Mouse (Mus musculus) embryonic facial prominence, embryonic 15.5 days (tissue): ENCODE data around the gene Umad1. TPM values are rescaled to one million over a fixed set of nuclear protein-coding genes. Genes with fewer than 3 reads are reported as not detected.

ENCODE experiments used
- ATAC-seq: fragments of 200-750 bp; cut with Nextera tagmentation; 2 replicates; pipeline ENCODE4 v1.8.0; 2017; ENCODE audit warnings: low read depth, moderate TSS enrichment; ENCODE audit not compliant: insufficient number of reproducible peaks, low FRiP score, low TSS enrichment
- H3K27ac ChIP-seq: fragments of 300-500 bp; sonication (generic); replicated peaks from 2 replicates; pipeline ENCODE4 v1.5.1; 2015; ENCODE audit warnings: mild to moderate bottlenecking, inconsistent platforms
- H3K27me3 ChIP-seq: fragments of 300-500 bp; sonication (generic); 2 replicates; pipeline ENCODE4 v1.6.1; 2015; ENCODE audit warnings: inconsistent platforms
- H3K36me3 ChIP-seq: fragments of 300-500 bp; sonication (generic); 2 replicates; pipeline ENCODE4 v1.6.1; 2015; ENCODE audit warnings: mild to moderate bottlenecking, inconsistent platforms
- H3K4me1 ChIP-seq: fragments of 300-500 bp; sonication (generic); 2 replicates; pipeline ENCODE4 v1.6.1; 2015; ENCODE audit warnings: inconsistent platforms
- H3K4me2 ChIP-seq: fragments of 300-500 bp; sonication (generic); replicated peaks from 2 replicates; pipeline ENCODE4 v1.6.1; 2015; ENCODE audit warnings: mild to moderate bottlenecking, inconsistent platforms
- H3K4me3 ChIP-seq: fragments of 300-500 bp; sonication (generic); replicated peaks from 2 replicates; pipeline ENCODE4 v1.5.1; 2015; ENCODE audit warnings: mild to moderate bottlenecking, inconsistent platforms
- H3K9ac ChIP-seq: fragments of 300-500 bp; sonication (generic); 2 replicates; pipeline ENCODE4 v1.6.1; 2015; ENCODE audit warnings: inconsistent platforms
- H3K9me3 ChIP-seq: fragments of 300-500 bp; sonication (generic); replicated peaks from 2 replicates; pipeline ENCODE4 v1.6.1; 2016; ENCODE audit warnings: inconsistent platforms
- WGBS: fragments of 180-500 bp; shearing (Covaris S2); methylation state at CpG from one replicate; pipeline ENCODE4 v1.1.7; 2015; 5-methylcytosine and 5-hydroxymethylcytosine counted together
- polyA plus RNA-seq: library from polyadenylated mRNA; unstranded; fragments of >200 nt; fragmentation: Nextera tagmentation; extraction: Ambion mirVana; gene quantifications from 2 replicates; pipeline ENCODE4 v1.2.1, GENCODE M21; 2015

Gene Umad1
- polyA plus RNA-seq, 1 experiment from 2014 or later, result 18.2 TPM

- H3K4me1 ChIP-seq, result no peaks in the 10 kb centered on the region
- no peaks in the 10 kb centered on the region for H3K27me3 ChIP-seq
- no peaks in the 10 kb centered on the region for H3K9me3 ChIP-seq
- no peak overlapping the region for H3K9ac ChIP-seq
- no peak for ATAC-seq
- no peak overlapping the region for H3K4me3 ChIP-seq
- no peaks in the 10 kb centered on the region for H3K36me3 ChIP-seq
- WGBS, result 75% methylated on average over 1 of the region's 1 CpGs
- no peak overlapping the region for H3K4me2 ChIP-seq
- no peak overlapping the region for H3K27ac ChIP-seq
Measured at GRCm38 (mm10) chr6:8420187-8420503, 161.1 kb downstream of the Umad1 start.

DNA sequence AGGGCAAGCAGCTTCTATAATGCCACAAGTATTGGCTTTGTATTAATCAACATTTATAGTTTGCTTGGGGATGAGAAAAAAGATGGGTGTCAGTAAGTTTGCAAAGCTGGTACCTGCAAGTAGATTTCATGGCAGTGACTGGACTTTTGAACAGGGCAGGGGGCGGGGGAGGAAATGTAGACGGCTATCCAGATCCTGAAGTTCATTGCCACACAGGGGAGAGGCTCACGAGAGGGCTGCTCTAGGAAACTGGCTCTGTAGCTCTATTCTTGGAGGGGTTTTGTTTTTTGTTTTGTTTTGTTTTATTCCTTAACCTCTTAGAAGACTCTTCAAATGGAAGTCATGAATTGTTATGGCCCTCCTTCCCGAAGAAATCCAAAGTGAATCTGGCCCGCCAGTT is 162.3 kb downstream of the Umad1 start:
- Histone ChIP-seq H3K4me3 (no peak overlapping the region), H3K4me2 (no peak overlapping the region), H3K9ac (no peak overlapping the region), H3K4me1 (no peaks in the 10 kb centered on the region), H3K9me3 (no peaks in the 10 kb centered on the region), H3K27ac (no peak overlapping the region), H3K36me3 (no peaks in the 10 kb centered on the region), H3K27me3 (no peaks in the 10 kb centered on the region)
- ATAC-seq, result no peak
- 79% methylated on average over 5 of the region's 5 CpGs for WGBS

GRCm38 (mm10) chr6:8421959-8422581 is 163.0 kb downstream of the Umad1 start:
- no peaks in the 10 kb centered on the region for H3K27me3 ChIP-seq
- H3K4me3 ChIP-seq, result no peak overlapping the region
- H3K36me3 ChIP-seq, result no peaks in the 10 kb centered on the region
- 71% methylated on average over 10 of the region's 10 CpGs for WGBS
- no peaks in the 10 kb centered on the region for H3K9me3 ChIP-seq
- H3K4me1 ChIP-seq, result no peaks in the 10 kb centered on the region
- H3K27ac ChIP-seq, result no peak overlapping the region
- no peak for ATAC-seq
- no peak overlapping the region for H3K4me2 ChIP-seq
- H3K9ac ChIP-seq, result no peak overlapping the region

DNA sequence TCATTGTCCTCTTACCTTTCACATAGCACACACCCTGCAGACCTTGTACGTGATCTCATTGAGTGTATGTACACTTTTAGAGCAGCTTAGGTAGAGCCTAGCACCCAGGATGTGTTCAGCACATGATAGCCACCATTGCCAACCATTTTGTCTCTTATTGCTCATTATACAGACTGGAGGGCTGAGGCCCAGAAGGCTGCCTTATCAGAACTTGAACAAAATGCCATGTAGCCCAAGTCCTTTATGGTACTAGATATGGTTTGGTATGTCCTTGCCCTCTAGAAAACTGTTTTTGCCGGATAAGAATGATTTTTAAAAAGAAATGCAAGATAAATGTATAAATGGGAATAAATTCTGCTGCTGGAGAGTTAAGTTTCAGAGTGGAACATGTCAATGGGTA is 164.1 kb downstream of the Umad1 start:
- no peaks in the 10 kb centered on the region for H3K27me3 ChIP-seq
- H3K4me3 ChIP-seq, result no peak overlapping the region
- H3K36me3 ChIP-seq, result no peaks in the 10 kb centered on the region
- no peak overlapping the region for H3K9ac ChIP-seq
- H3K4me1 ChIP-seq, result no peaks in the 10 kb centered on the region
- ATAC-seq, result no peak
- no peak overlapping the region for H3K4me2 ChIP-seq
- no peak overlapping the region; the same call in 1 of the 2 replicates for H3K27ac ChIP-seq
- no peaks in the 10 kb centered on the region for H3K9me3 ChIP-seq
- 88% methylated on average over 2 of the region's 2 CpGs for WGBS

DNA sequence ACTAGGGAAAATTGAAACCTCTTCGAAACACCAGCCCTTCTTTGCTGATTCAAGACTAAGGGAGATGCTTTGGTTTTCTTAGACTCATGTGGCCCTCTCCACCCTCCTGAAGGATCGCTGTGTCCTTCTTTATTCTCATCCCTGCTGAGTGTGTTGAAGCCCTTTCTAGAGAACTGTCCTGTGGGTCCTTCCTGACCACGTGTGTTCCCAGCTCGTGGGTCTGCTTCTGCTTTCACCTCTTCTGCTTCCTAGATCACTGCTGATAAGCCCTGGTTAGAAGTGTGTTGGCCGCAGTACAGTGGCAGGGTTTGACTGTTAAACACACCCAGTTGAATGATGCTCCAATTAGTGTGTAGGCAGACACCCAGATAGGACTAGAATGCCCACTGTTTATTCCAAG is 168.6 kb downstream of the Umad1 start:
- H3K4me2 ChIP-seq, result no peak overlapping the region
- WGBS, result 66% methylated on average over 5 of the region's 5 CpGs
- no peak overlapping the region for H3K9ac ChIP-seq
- H3K4me3 ChIP-seq, result no peak overlapping the region
- no peak for ATAC-seq
- no peak overlapping the region for H3K27ac ChIP-seq
- no peaks in the 10 kb centered on the region for H3K36me3 ChIP-seq
- no peaks in the 10 kb centered on the region for H3K27me3 ChIP-seq
- no peaks in the 10 kb centered on the region for H3K9me3 ChIP-seq
- no peaks in the 10 kb centered on the region for H3K4me1 ChIP-seq

DNA sequence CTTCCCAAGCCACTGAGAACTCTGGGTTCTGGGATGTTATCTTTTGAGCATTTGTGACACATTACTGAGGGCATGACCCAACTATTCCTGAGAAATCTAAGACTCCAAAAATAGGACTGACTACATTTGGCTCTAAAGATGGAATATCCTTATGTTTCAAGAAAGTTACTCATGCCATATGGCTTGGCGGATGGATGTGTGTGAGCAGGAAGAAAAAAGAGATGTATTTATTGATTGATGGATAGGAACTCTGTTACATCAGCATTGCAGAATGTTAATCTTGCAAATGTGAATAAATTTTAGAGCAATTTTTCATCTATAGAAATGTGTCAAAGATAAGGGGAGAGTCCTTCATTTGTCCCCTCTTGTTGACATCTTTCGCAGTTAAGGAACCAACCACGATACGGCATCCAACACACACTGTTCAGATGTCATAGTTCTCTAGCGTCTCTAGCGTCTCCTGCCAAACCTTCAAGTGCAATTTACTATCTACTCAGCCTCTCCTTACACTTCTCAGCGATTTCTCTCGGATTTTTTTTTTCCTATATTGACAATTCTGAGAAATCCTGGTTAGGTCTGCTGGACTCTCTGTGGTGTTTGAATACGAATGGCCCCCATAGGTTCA is 171.6 kb downstream of the Umad1 start:
- 92% methylated on average over 9 of the region's 9 CpGs for WGBS
- no peak overlapping the region for H3K9ac ChIP-seq
- no peaks in the 10 kb centered on the region for H3K27me3 ChIP-seq
- H3K4me3 ChIP-seq, result no peak overlapping the region
- no peak for ATAC-seq
- H3K9me3 ChIP-seq, result no peaks in the 10 kb centered on the region
- H3K36me3 ChIP-seq, result no peaks in the 10 kb centered on the region
- H3K4me2 ChIP-seq, result no peak overlapping the region
- H3K4me1 ChIP-seq, result no peaks in the 10 kb centered on the region
- no peak overlapping the region for H3K27ac ChIP-seq

- ATAC-seq, result no peak
- Histone ChIP-seq H3K27ac (no peak overlapping the region), H3K9me3 (no peaks in the 10 kb centered on the region), H3K4me1 (no peaks in the 10 kb centered on the region), H3K36me3 (no peaks in the 10 kb centered on the region), H3K4me2 (no peak overlapping the region), H3K4me3 (no peak overlapping the region), H3K27me3 (no peaks in the 10 kb centered on the region), H3K9ac (no peak overlapping the region)
- 74% methylated on average over 9 of the region's 9 CpGs for WGBS
Measured at GRCm38 (mm10) chr6:8433179-8433578, 174.1 kb downstream of the Umad1 start.

GRCm38 (mm10) chr6:8437937-8438336 is 178.8 kb downstream of the Umad1 start:
- H3K27ac ChIP-seq, result no peak overlapping the region
- 85% methylated on average over 3 of the region's 3 CpGs for WGBS
- H3K4me2 ChIP-seq, result no peak overlapping the region
- no peaks in the 10 kb centered on the region for H3K27me3 ChIP-seq
- no peaks in the 10 kb centered on the region for H3K36me3 ChIP-seq
- no peak for ATAC-seq
- no peak overlapping the region for H3K9ac ChIP-seq
- H3K4me3 ChIP-seq, result no peak overlapping the region
- H3K4me1 ChIP-seq, result no peaks in the 10 kb centered on the region
- H3K9me3 ChIP-seq, result no peaks in the 10 kb centered on the region

DNA sequence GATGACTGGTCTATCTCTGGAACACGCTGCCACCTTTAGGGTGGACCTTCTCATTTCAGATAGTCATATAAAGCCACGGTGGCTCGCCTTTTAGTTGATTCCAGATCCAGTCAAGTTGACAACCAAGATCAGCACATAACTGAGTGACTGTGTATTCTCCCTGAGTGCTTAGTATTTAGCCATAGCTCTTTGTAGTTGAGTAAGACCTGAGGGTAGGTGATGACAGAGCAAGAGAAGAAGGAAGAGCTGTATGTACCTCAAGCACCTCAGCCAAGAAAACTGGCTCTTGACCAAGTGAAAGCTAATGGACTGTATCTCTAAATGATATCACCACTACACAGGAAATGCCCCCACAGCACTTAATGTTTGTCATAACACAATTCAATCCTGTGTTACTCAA is 182.7 kb downstream of the Umad1 start:
- Histone ChIP-seq H3K27me3 (no peaks in the 10 kb centered on the region), H3K9ac (no peak overlapping the region), H3K4me1 (no peaks in the 10 kb centered on the region), H3K9me3 (no peaks in the 10 kb centered on the region), H3K27ac (no peak overlapping the region), H3K36me3 (no peaks in the 10 kb centered on the region), H3K4me2 (no peak overlapping the region), H3K4me3 (no peak overlapping the region)
- WGBS, result 86% methylated on average over 3 of the region's 3 CpGs
- no peak for ATAC-seq

- no peak overlapping the region for H3K4me2 ChIP-seq
- WGBS, result 48% methylated on average over 5 of the region's 5 CpGs
Measured at GRCm38 (mm10) chr6:8446786-8447185, 187.7 kb downstream of the Umad1 start.

GRCm38 (mm10) chr6:8455599-8455998 is 196.5 kb downstream of the Umad1 start:
- Histone ChIP-seq H3K27me3 (no peaks in the 10 kb centered on the region), H3K4me3 (no peak overlapping the region), H3K9me3 (no peaks in the 10 kb centered on the region), H3K4me1 (no peaks in the 10 kb centered on the region), H3K9ac (no peak overlapping the region), H3K4me2 (no peak overlapping the region), H3K36me3 (no peaks in the 10 kb centered on the region), H3K27ac (no peak overlapping the region)
- WGBS, result 76% methylated on average over 5 of the region's 5 CpGs
- no peak for ATAC-seq

More at GRCm38 (mm10) chr6:8446786-8447185, 187.7 kb downstream of the Umad1 start:
- Histone ChIP-seq H3K27ac (no peak overlapping the region), H3K9ac (no peak overlapping the region), H3K27me3 (no peaks in the 10 kb centered on the region), H3K9me3 (no peaks in the 10 kb centered on the region), H3K4me3 (no peak overlapping the region), H3K4me1 (no peaks in the 10 kb centered on the region), H3K36me3 (no peaks in the 10 kb centered on the region)
- ATAC-seq, result peak; percentile 63; the same call in 1 of the 2 replicates

GRCm38 (mm10) chr6:8458596-8458995 is 199.5 kb downstream of the Umad1 start:
- Histone ChIP-seq H3K4me2 (no peak overlapping the region), H3K36me3 (no peaks in the 10 kb centered on the region), H3K27me3 (no peaks in the 10 kb centered on the region), H3K9ac (no peak overlapping the region), H3K4me1 (no peaks in the 10 kb centered on the region), H3K4me3 (no peak overlapping the region), H3K27ac (no peak overlapping the region), H3K9me3 (no peaks in the 10 kb centered on the region)
- WGBS, result 88% methylated on average over 4 of the region's 4 CpGs
- ATAC-seq, result no peak
